Mouse (Mus musculus) CH12.LX (cell line): Measurements from ENCODE around the gene Arhgef10l. TPM values are rescaled to one million over a fixed set of nuclear protein-coding genes. Genes with fewer than 3 reads are reported as not detected.
A peak's percentile ranks its signal among the peaks of the same experiment; 100 is the strongest.

ENCODE experiments used
- DNase-seq: peaks from one replicate; pipeline ENCODE4 v3.0.0-alpha.2; 2013; ENCODE audit errors: extremely low read depth
- H3K27ac ChIP-seq: 2 replicates; pipeline ENCODE4 v1.5.1; 2012; ENCODE audit warnings: low read depth, mild to moderate bottlenecking, control low read depth, moderate library complexity; ENCODE audit not compliant: insufficient read depth
- H3K27me3 ChIP-seq: replicated peaks from 2 replicates; pipeline ENCODE3; 2012; ENCODE audit warnings: inconsistent platforms
- H3K36me3 ChIP-seq, 2 experiments: replicated peaks in 1 of 2; 2 replicates each; pipeline versions ENCODE3 to v1.6.1; 2012; ENCODE audit warnings: inconsistent platforms in 1 of 2, low read length in 1 of 2, mild to moderate bottlenecking in 1 of 2, mixed read lengths in 1 of 2, moderate library complexity in 1 of 2; ENCODE audit not compliant: control insufficient read depth in 1 of 2, insufficient read depth in 1 of 2
- H3K4me1 ChIP-seq, 2 experiments: 2 replicates each; pipeline ENCODE4 v1.6.1; 2012; ENCODE audit warnings: inconsistent platforms in 1 of 2, moderate library complexity in 1 of 2; ENCODE audit not compliant: insufficient read depth in 2 of 2, control insufficient read depth in 1 of 2
- H3K4me2 ChIP-seq: 2 replicates; pipeline ENCODE4 v1.6.1; 2012; ENCODE audit warnings: low read depth, mild to moderate bottlenecking, control low read depth; ENCODE audit not compliant: poor library complexity, insufficient read depth, severe bottlenecking
- H3K4me3 ChIP-seq, 3 experiments: fragments of 150-350 bp in 1 of 3; sonication (generic) in 1 of 3; replicated peaks in 1 of 3; 2 replicates each; pipeline versions ENCODE3 to v1.5.1; 2011 to 2012; ENCODE audit warnings: low read depth in 2 of 3, low read length in 2 of 3, mild to moderate bottlenecking in 2 of 3, moderate library complexity in 2 of 3, control low read depth in 1 of 3, improper control_type of control experiment in 1 of 3, inconsistent platforms in 1 of 3, mixed read lengths in 1 of 3; ENCODE audit not compliant: poor library complexity in 1 of 3
- H3K79me2 ChIP-seq: replicated peaks from 2 replicates; pipeline ENCODE4 v1.6.1; 2012; ENCODE audit warnings: mild to moderate bottlenecking, moderate library complexity; ENCODE audit not compliant: control insufficient read depth, poor library complexity, insufficient read depth, severe bottlenecking; ENCODE audit errors: extremely low read depth
- H3K9ac ChIP-seq: 2 replicates; pipeline ENCODE4 v1.6.1; 2012; ENCODE audit warnings: low read depth, mild to moderate bottlenecking, control low read depth, moderate library complexity; ENCODE audit not compliant: insufficient read depth
- H3K9me3 ChIP-seq: replicated peaks from 2 replicates; pipeline ENCODE3; 2012; ENCODE audit warnings: low read length, inconsistent platforms, mixed read lengths
- BHLHE40 ChIP-seq: IDR thresholded peaks from 2 replicates; pipeline ENCODE4 v1.6.1; 2011; ENCODE audit warnings: mild to moderate bottlenecking, low read depth, low read length, improper control_type of control experiment
- CHD1 ChIP-seq: IDR thresholded peaks from 2 replicates; pipeline ENCODE4 v1.6.1; 2012; ENCODE audit warnings: low read depth, low read length, improper control_type of control experiment, inconsistent platforms
- CHD2 ChIP-seq: IDR thresholded peaks from 2 replicates; pipeline ENCODE4 v1.6.1; 2011; ENCODE audit warnings: low read length, improper control_type of control experiment
- CTCF ChIP-seq, 2 experiments: IDR thresholded peaks in 1 of 2; conservative IDR thresholded peaks in 1 of 2; 2 replicates each; pipeline ENCODE4 v1.5.1; 2011 to 2012; ENCODE audit warnings: low read depth in 2 of 2, low read length in 2 of 2, improper control_type of control experiment in 1 of 2, inconsistent platforms in 1 of 2, mild to moderate bottlenecking in 1 of 2, moderate library complexity in 1 of 2
- E2F4 ChIP-seq: IDR thresholded peaks from 2 replicates; pipeline ENCODE4 v1.6.1; 2011; ENCODE audit warnings: low read depth, low read length, improper control_type of control experiment; ENCODE audit not compliant: insufficient replicate concordance
- ELF1 ChIP-seq: IDR thresholded peaks from 2 replicates; pipeline ENCODE4 v1.6.1; 2014; ENCODE audit warnings: low read depth, mild to moderate bottlenecking, inconsistent platforms, low read length, improper control_type of control experiment
- EP300 ChIP-seq: IDR thresholded peaks from 2 replicates; pipeline ENCODE4 v1.6.1; 2011; ENCODE audit warnings: low read length, improper control_type of control experiment
- ETS1 ChIP-seq: conservative IDR thresholded peaks from 2 replicates; pipeline ENCODE4 v1.6.1; 2012; ENCODE audit warnings: low read depth, mild to moderate bottlenecking, inconsistent platforms, low read length, improper control_type of control experiment, moderate library complexity
- GABPA ChIP-seq: IDR thresholded peaks from 2 replicates; pipeline ENCODE4 v1.6.1; 2012; ENCODE audit warnings: low read depth, low read length, improper control_type of control experiment, inconsistent platforms; ENCODE audit not compliant: insufficient replicate concordance
- HCFC1 ChIP-seq: IDR thresholded peaks from 2 replicates; pipeline ENCODE4 v1.6.1; 2012; ENCODE audit warnings: low read depth, mild to moderate bottlenecking, inconsistent platforms, low read length, improper control_type of control experiment
- IRF4 ChIP-seq: IDR thresholded peaks from 2 replicates; pipeline ENCODE4 v1.6.1; 2014; ENCODE audit warnings: low read depth, mild to moderate bottlenecking, inconsistent platforms, low read length, improper control_type of control experiment
- JUN ChIP-seq: IDR thresholded peaks from 2 replicates; pipeline ENCODE4 v1.6.1; 2011; ENCODE audit warnings: low read depth, mild to moderate bottlenecking, low read length, improper control_type of control experiment, moderate library complexity; ENCODE audit not compliant: insufficient read depth
- JUND ChIP-seq: conservative IDR thresholded peaks from 2 replicates; pipeline ENCODE4 v1.6.1; 2011; ENCODE audit warnings: low read depth, low read length, improper control_type of control experiment
- KAT2A ChIP-seq: IDR thresholded peaks from 2 replicates; pipeline ENCODE4 v1.6.1; 2012; ENCODE audit warnings: low read length, improper control_type of control experiment, inconsistent platforms; ENCODE audit not compliant: insufficient replicate concordance
- MAFK ChIP-seq: IDR thresholded peaks from 2 replicates; pipeline ENCODE4 v1.6.1; 2011; ENCODE audit warnings: low read length, improper control_type of control experiment; ENCODE audit not compliant: insufficient replicate concordance
- MAX ChIP-seq: IDR thresholded peaks from 2 replicates; pipeline ENCODE4 v1.6.1; 2011; ENCODE audit warnings: low read length, improper control_type of control experiment
- MAZ ChIP-seq: IDR thresholded peaks from 2 replicates; pipeline ENCODE4 v1.6.1; 2012; ENCODE audit warnings: low read depth, mild to moderate bottlenecking, inconsistent platforms, low read length, improper control_type of control experiment, moderate library complexity
- MEF2A ChIP-seq: IDR thresholded peaks from 2 replicates; pipeline ENCODE4 v1.6.1; 2014; ENCODE audit warnings: low read depth, mild to moderate bottlenecking, inconsistent platforms, low read length, improper control_type of control experiment, borderline replicate concordance
- MXI1 ChIP-seq: IDR thresholded peaks from 2 replicates; pipeline ENCODE4 v1.6.1; 2011; ENCODE audit warnings: mild to moderate bottlenecking, low read depth, low read length, improper control_type of control experiment
- MYC ChIP-seq: IDR thresholded peaks from 2 replicates; pipeline ENCODE4 v1.6.1; 2011; ENCODE audit warnings: low read depth, mild to moderate bottlenecking, improper control_type of control experiment, low read length
- NELFE ChIP-seq: IDR thresholded peaks from 2 replicates; pipeline ENCODE4 v1.6.1; 2011; ENCODE audit warnings: low read depth, low read length, improper control_type of control experiment
- NRF1 ChIP-seq: IDR thresholded peaks from 2 replicates; pipeline ENCODE4 v1.6.1; 2014; ENCODE audit warnings: low read depth, mild to moderate bottlenecking, inconsistent platforms, low read length, improper control_type of control experiment, moderate library complexity
- PAX5 ChIP-seq: IDR thresholded peaks from 2 replicates; pipeline ENCODE4 v1.6.1; 2012; ENCODE audit warnings: low read length, inconsistent platforms, mixed read lengths
- POLR2A ChIP-seq: IDR thresholded peaks from 2 replicates; pipeline ENCODE4 v1.6.1; 2011; ENCODE audit warnings: low read depth, mild to moderate bottlenecking, improper control_type of control experiment, low read length
- POLR2AphosphoS2 ChIP-seq: IDR thresholded peaks from 2 replicates; pipeline ENCODE4 v1.6.1; 2011; ENCODE audit warnings: low read depth, low read length, improper control_type of control experiment
- RAD21 ChIP-seq: IDR thresholded peaks from 2 replicates; pipeline ENCODE4 v1.6.1; 2011; ENCODE audit warnings: low read depth, mild to moderate bottlenecking, low read length, improper control_type of control experiment, moderate library complexity
- RCOR1 ChIP-seq: conservative IDR thresholded peaks from 2 replicates; pipeline ENCODE4 v1.6.1; 2012; ENCODE audit warnings: low read depth, mild to moderate bottlenecking, inconsistent platforms, low read length, improper control_type of control experiment
- SIN3A ChIP-seq: IDR thresholded peaks from 2 replicates; pipeline ENCODE4 v1.6.1; 2012; ENCODE audit warnings: low read length, improper control_type of control experiment, inconsistent platforms
- SMC3 ChIP-seq: IDR thresholded peaks from 2 replicates; pipeline ENCODE4 v1.6.1; 2011; ENCODE audit warnings: low read depth, low read length, improper control_type of control experiment
- TBP ChIP-seq: conservative IDR thresholded peaks from 2 replicates; pipeline ENCODE4 v1.6.1; 2011; ENCODE audit warnings: low read depth, low read length, improper control_type of control experiment
- TCF12 ChIP-seq: IDR thresholded peaks from 2 replicates; pipeline ENCODE4 v1.6.1; 2014; ENCODE audit warnings: low read depth, mild to moderate bottlenecking, inconsistent platforms, low read length, improper control_type of control experiment
- UBTF ChIP-seq: IDR thresholded peaks from 2 replicates; pipeline ENCODE4 v1.6.1; 2012; ENCODE audit warnings: low read depth, mild to moderate bottlenecking, inconsistent platforms, low read length, improper control_type of control experiment, moderate library complexity
- USF1 ChIP-seq: IDR thresholded peaks from 2 replicates; pipeline ENCODE4 v1.6.1; 2014; ENCODE audit warnings: low read depth, mild to moderate bottlenecking, inconsistent platforms, low read length, improper control_type of control experiment
- USF2 ChIP-seq: conservative IDR thresholded peaks from 2 replicates; pipeline ENCODE4 v1.6.1; 2011; ENCODE audit warnings: low read depth, low read length, improper control_type of control experiment
- ZC3H11A ChIP-seq: IDR thresholded peaks from 2 replicates; pipeline ENCODE4 v1.6.1; 2012; ENCODE audit warnings: low read depth, mild to moderate bottlenecking, inconsistent platforms, low read length, improper control_type of control experiment
- ZKSCAN1 ChIP-seq: IDR thresholded peaks from 2 replicates; pipeline ENCODE4 v1.6.1; 2012; ENCODE audit warnings: low read depth, inconsistent platforms, low read length, improper control_type of control experiment, borderline replicate concordance
- ZMIZ1 ChIP-seq: IDR thresholded peaks from 2 replicates; pipeline ENCODE4 v1.6.1; 2012; ENCODE audit warnings: low read depth, mild to moderate bottlenecking, inconsistent platforms, low read length, improper control_type of control experiment
- ZNF384 ChIP-seq: IDR thresholded peaks from 2 replicates; pipeline ENCODE4 v1.6.1; 2012; ENCODE audit warnings: low read depth, low read length, improper control_type of control experiment, inconsistent platforms
- dilution Hi-C: fragments of 300-500 bp; cut with MboI; formaldehyde crosslinking; loops from 2 replicates; pipeline ENCODE4 v1.14.3; 2020; ENCODE audit warnings: low sequenced_read_pairs; ENCODE audit not compliant: extremely low pct_unique_long_range_greater_than_20kb, extremely low pct_ligation_motif_present
- in situ Hi-C: fragments of 300-500 bp; cut with MboI; formaldehyde crosslinking; loops from 3 replicates; pipeline ENCODE4 v1.14.3; 2019; ENCODE audit warnings: low sequenced_read_pairs, low pct_ligation_motif_present, low pct_unique_long_range_greater_than_20kb, mixed read lengths
- polyA plus RNA-seq: library from polyadenylated mRNA; unstranded; fragments of >175 nt; gene quantifications from 2 replicates; pipeline ENCODE4 v1.2.1, GENCODE M21; 2012; ENCODE audit warnings: low read depth; ENCODE audit not compliant: insufficient read length
- total RNA-seq, 2 experiments: library from RNA; depleted of rRNA; stranded (reverse); fragments of 300-350 nt in 1 of 2; fragments of >200 nt in 1 of 2; gene quantifications; 2 replicates each; pipeline ENCODE4 v1.2.3; 2012 to 2014

Gene Arhgef10l
- total and polyA plus RNA-seq, 3 experiments = 4.5 to 15.8 (median 10.2) TPM

DNA sequence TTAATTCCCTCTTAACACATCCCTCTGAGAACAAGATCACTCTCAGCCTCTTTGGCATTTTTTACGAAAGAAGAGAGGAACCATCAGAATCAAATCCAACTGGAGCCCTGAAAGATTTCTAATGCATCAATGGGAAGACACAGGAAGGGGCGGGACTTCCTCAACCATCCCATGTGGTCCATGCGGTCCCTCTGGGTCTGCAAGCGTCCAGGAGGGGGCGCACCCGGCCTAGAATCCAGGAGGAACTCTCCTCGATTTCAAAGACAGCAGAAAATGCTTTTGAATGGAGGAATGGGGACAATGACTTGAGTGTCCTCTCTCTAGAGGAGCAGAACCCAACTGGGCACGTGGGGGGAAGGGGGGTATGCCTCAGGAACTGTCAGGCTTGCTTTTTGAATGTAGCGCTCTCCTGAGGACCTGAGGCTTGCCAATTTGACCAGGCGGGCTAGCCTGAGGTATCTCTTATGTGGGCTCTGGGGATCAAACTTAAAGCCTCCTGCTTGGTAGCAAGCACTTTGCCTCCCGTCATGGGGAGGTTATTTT lies 73.5 kb downstream of the Arhgef10l start:
- Histone ChIP-seq H3K36me3 (peaks cover 0 to 10% of the 10 kb centered on the region in 2 experiments), H3K4me3 (peak overlapping the region; percentile 12 to 66 (median 56)), H3K4me1 (peaks cover 5 to 40% of the 10 kb centered on the region in 2 experiments), H3K9me3 (peaks cover 12% of the 10 kb centered on the region), H3K27me3 (peaks cover 7% of the 10 kb centered on the region), H3K27ac (no peak overlapping the region), H3K79me2 (no peaks in the 10 kb centered on the region), H3K4me2 (no peak overlapping the region), H3K9ac (no peak overlapping the region)
- in situ Hi-C loops (loop anchor here (5.0 kb wide), 1 partner anchor 85 kb away; no protein-coding TSS in a partner anchor), dilution Hi-C loops (no loop called here)
- no peak for TF ChIP-seq CHD2
- no peak for TF ChIP-seq JUND
- TF ChIP-seq ZC3H11A = peak; percentile 33; the same call in 1 of the 2 replicates
- peak; percentile 56 for TF ChIP-seq SIN3A
- TF ChIP-seq TBP = 0 out of 2 replicates have a peak, but pooled peaks have one; percentile 22
- no peak for TF ChIP-seq ZNF384
- no peak for TF ChIP-seq IRF4
- no peak for TF ChIP-seq ZMIZ1
- no peak for TF ChIP-seq USF2
- TF ChIP-seq TCF12 = no peak
- TF ChIP-seq ZKSCAN1 = no peak
- no peak for TF ChIP-seq JUN
- TF ChIP-seq MAX = peak; percentile 91
- TF ChIP-seq CHD1 = no peak
- TF ChIP-seq ETS1 = no peak
- TF ChIP-seq POLR2A = no peak
- peak; percentile 49; the same call in 1 of the 2 replicates for TF ChIP-seq MXI1
- TF ChIP-seq MAFK = 0 out of 2 replicates have a peak, but pooled peaks have one; percentile 19
- TF ChIP-seq RCOR1 = no peak
- no peak for TF ChIP-seq UBTF
- no peak for TF ChIP-seq GABPA
- TF ChIP-seq ELF1 = peak; percentile 64
- peak; percentile 96 for TF ChIP-seq MYC
- no peak for TF ChIP-seq BHLHE40
- TF ChIP-seq MAZ = no peak
- no peak for TF ChIP-seq PAX5
- no peak for TF ChIP-seq USF1
- peak; percentile 92 for TF ChIP-seq SMC3
- peak; percentile 85 for TF ChIP-seq RAD21
- peak; percentile 58 for TF ChIP-seq NELFE
- peak; percentile 39 to 88 for TF ChIP-seq CTCF (conservative IDR thresholded peaks at IDR 0.05 in 1 of 2, IDR thresholded peaks at IDR 0.05 in 1 of 2; ENCODE audit: low read depth in 2 of 2, low read length in 2 of 2)
- TF ChIP-seq E2F4 = no peak
- no peak for TF ChIP-seq KAT2A
- no peak for TF ChIP-seq NRF1
- TF ChIP-seq POLR2AphosphoS2 = no peak
- 0 out of 2 replicates have a peak, but pooled peaks have one; percentile 37 for TF ChIP-seq HCFC1
- no peak for TF ChIP-seq EP300
- TF ChIP-seq MEF2A = no peak
- peak; percentile 91 for DNase-seq
